Mouse (Mus musculus): ENCODE measurements at regions not wholly inside any gene's neighbourhood (a gene's known extent, or its start where the extent isn't known, plus 50 kb on each side); places are given as distances from the start of the nearest gene placed in this dataset.

- DNase-seq (ENCODE audit: low spot score), result peak; percentile 33
Observed at GRCm38 (mm10) chr3:111868620-111869019, 1390.0 kb downstream of the Amy2a5 start.

Data from embryo, embryonic 10 days (tissue).